In genomic region chr1:169230097-169230496, GRCm38 (mm10) we compare ENCODE assay signal across 15 mouse cellular contexts.
"Had no signal": no experiment of that assay in that cellular context is flagged by ENCODE, and none has a peak within 500 bp of the region (broad histone marks: within the 10 kb centered on the region; RNA-seq: fewer than 3 reads in every experiment).

No protein-coding gene starts in this region.

- H3K9ac ChIP-seq: liver, postnatal 0 days; midbrain, embryonic 13.5 days; midbrain, embryonic 15.5 days; neural tube, embryonic 12.5 days; stomach, embryonic 15.5 days had no signal

- H3K36me3 ChIP-seq: midbrain, embryonic 13.5 days; midbrain, embryonic 15.5 days; neural tube, embryonic 12.5 days; stomach, embryonic 15.5 days had no signal

- H3K4me1 ChIP-seq: megakaryocyte, embryonic 14.5 days; midbrain, embryonic 15.5 days; stomach, embryonic 15.5 days had no signal

- H3K27ac ChIP-seq: macrophage; midbrain, embryonic 13.5 days; midbrain, embryonic 15.5 days; neural tube, embryonic 12.5 days; stomach, embryonic 15.5 days; stomach, postnatal 0 days had no signal

- H3K4me3 ChIP-seq: megakaryocyte, embryonic 14.5 days; midbrain, embryonic 13.5 days; midbrain, embryonic 15.5 days; neural tube, embryonic 12.5 days; stomach, embryonic 15.5 days had no signal

- DNase-seq: liver, postnatal 0 days; lung, adult 2 months; lung, postnatal 10 days; right cerebral cortex, postnatal 14 days; thymus, adult 2 months; thymus, postnatal 25 days; thymus, postnatal 4 days had no signal

- ATAC-seq: liver, postnatal 0 days; midbrain, embryonic 13.5 days; midbrain, embryonic 15.5 days had no signal

- H3K4me2 ChIP-seq: midbrain, embryonic 11.5 days; midbrain, embryonic 13.5 days; midbrain, embryonic 15.5 days; neural tube, embryonic 12.5 days; stomach, embryonic 15.5 days had no signal

- H3K27me3 ChIP-seq: megakaryocyte, embryonic 14.5 days; midbrain, embryonic 13.5 days; midbrain, embryonic 15.5 days; neural tube, embryonic 12.5 days; stomach, embryonic 15.5 days had no signal

- H3K9me3 ChIP-seq: midbrain, embryonic 13.5 days; midbrain, embryonic 15.5 days; neural tube, embryonic 12.5 days; stomach, embryonic 15.5 days had no signal
